Mouse (Mus musculus) left cerebral cortex, postnatal 14 days (tissue): ENCODE data around the gene Gm10337. TPM values are rescaled to one million over a fixed set of nuclear protein-coding genes. Genes with fewer than 3 reads are reported as not detected.

ENCODE experiments used
- DNase-seq, 2 experiments: peaks; one replicate each; pipeline ENCODE4 v3.0.0; 2021 to 2022; ENCODE audit warnings: low spot score in 2 of 2, mixed read lengths in 1 of 2
- intact Hi-C: fragments of 180-260 bp; cut with DNase I; formaldehyde crosslinking; loops from one replicate; pipeline ENCODE4 v1.15.1; 2025
- total RNA-seq, 2 experiments: library from RNA; stranded (reverse); gene quantifications; 2 replicates each; pipeline ENCODE4 v1.2.3; 2021

Gene Gm10337
- total RNA-seq, 2 experiments from 2014 or later: not detected

- no peak for DNase-seq
- intact Hi-C loops: no loop called here
Measured at GRCm38 (mm10) chr15:102487664-102488063, 15.9 kb upstream of the Gm10337 start.

- intact Hi-C loops: no loop called here
- DNase-seq: no peak
Measured at GRCm38 (mm10) chr15:102498322-102498721, 5.2 kb upstream of the Gm10337 start.

GRCm38 (mm10) chr15:102499370-102499769 lies 4.2 kb upstream of the Gm10337 start:
- DNase-seq: no peak
- intact Hi-C loops: no loop called here

- DNase-seq: no peak
- intact Hi-C loops: no loop called here
Measured at GRCm38 (mm10) chr15:102499851-102500250, 3.7 kb upstream of the Gm10337 start.

GRCm38 (mm10) chr15:102500479-102500878 lies 3.0 kb upstream of the Gm10337 start:
- intact Hi-C loops: no loop called here
- DNase-seq: no peak

GRCm38 (mm10) chr15:102501084-102501814 lies 2.3 kb upstream of the Gm10337 start:
- intact Hi-C loops: no loop called here

GRCm38 (mm10) chr15:102502254-102502840 lies 1.2 kb upstream of the Gm10337 start:
- no peak for DNase-seq
- intact Hi-C loops: no loop called here

More at GRCm38 (mm10) chr15:102501084-102501814, 2.3 kb upstream of the Gm10337 start:
- no peak for DNase-seq

GRCm38 (mm10) chr15:102503924-102504782 lies 631 bp downstream of the Gm10337 start:
- no peak for DNase-seq
- intact Hi-C loops: no loop called here

- intact Hi-C loops: no loop called here
- DNase-seq: no peak
Measured at GRCm38 (mm10) chr15:102505073-102505769, 1.7 kb downstream of the Gm10337 start.

- no peak for DNase-seq
- intact Hi-C loops: no loop called here
Measured at GRCm38 (mm10) chr15:102505770-102506463, 2.4 kb downstream of the Gm10337 start.

- DNase-seq: no peak
- intact Hi-C loops: no loop called here
Measured at GRCm38 (mm10) chr15:102506464-102506830, 2.9 kb downstream of the Gm10337 start.

GRCm38 (mm10) chr15:102506864-102507263 lies 3.3 kb downstream of the Gm10337 start:
- intact Hi-C loops: no loop called here
- no peak for DNase-seq

GRCm38 (mm10) chr15:102507561-102507960 lies 4.0 kb downstream of the Gm10337 start:
- intact Hi-C loops: no loop called here
- no peak for DNase-seq

- intact Hi-C loops: no loop called here
- DNase-seq: no peak
Measured at GRCm38 (mm10) chr15:102508336-102508735, 4.8 kb downstream of the Gm10337 start.

GRCm38 (mm10) chr15:102510110-102510509 lies 6.6 kb downstream of the Gm10337 start:
- intact Hi-C loops: loop anchor here (5.0 kb wide), 1 partner anchor 38 kb away; the partner anchor contains the start of gene Pcbp2
- DNase-seq: peak in 1 of 2 experiments; percentile 47

GRCm38 (mm10) chr15:102510590-102511284 lies 7.2 kb downstream of the Gm10337 start:
- intact Hi-C loops: loop anchor here (5.0 kb wide), 1 partner anchor 38 kb away; the partner anchor contains the start of gene Pcbp2

GRCm38 (mm10) chr15:102511285-102511833 lies 7.8 kb downstream of the Gm10337 start:
- no peak for DNase-seq
- intact Hi-C loops: loop anchor here (5.0 kb wide), 1 partner anchor 39 kb away; the partner anchor contains the start of gene Pcbp2

More at GRCm38 (mm10) chr15:102510590-102511284, 7.2 kb downstream of the Gm10337 start:
- peak; percentile 87 to 93 for DNase-seq

- DNase-seq: no peak
- intact Hi-C loops: loop anchor here (5.0 kb wide), 1 partner anchor 40 kb away; the partner anchor contains the start of gene Pcbp2
Measured at GRCm38 (mm10) chr15:102512010-102512409, 8.5 kb downstream of the Gm10337 start.
